Mouse (Mus musculus) lung, adult 2 months (tissue): Measurements from ENCODE around the gene Olfr716. TPM values are rescaled to one million over a fixed set of nuclear protein-coding genes. Genes with fewer than 3 reads are reported as not detected.
"Not testable (repeated sequence)": the region's sequence is repeated elsewhere in the genome, so short reads cannot be mapped to it uniquely, and the experiment has no call there.

ENCODE experiments used
- DNase-seq: peaks from one replicate; pipeline ENCODE4 v3.0.0; 2022
- H3K4me1 ChIP-seq: fragments of 200-500 bp; 2 replicates; pipeline ENCODE4 v1.6.1; 2011; ENCODE audit warnings: low read length; ENCODE audit not compliant: control insufficient read depth, insufficient read depth
- H3K4me3 ChIP-seq: fragments of 200-500 bp; replicated peaks from 2 replicates; pipeline ENCODE3; 2011; ENCODE audit warnings: low read depth, mild to moderate bottlenecking, control low read depth, low read length; ENCODE audit errors: extremely low read depth
- CTCF ChIP-seq: fragments of 200-500 bp; IDR thresholded peaks from 2 replicates; pipeline ENCODE4 v1.5.1; 2011; ENCODE audit warnings: mild to moderate bottlenecking, low read length, control low read depth; ENCODE audit not compliant: insufficient read depth
- POLR2A ChIP-seq: fragments of 200-500 bp; IDR thresholded peaks from 2 replicates; pipeline ENCODE4 v1.6.1; 2011; ENCODE audit warnings: low read depth, mild to moderate bottlenecking, control low read depth, low read length, borderline replicate concordance; ENCODE audit errors: extremely low read depth
- WGBS: fragments of 180-500 bp; shearing (Covaris S2); methylation state at CpG from one replicate; pipeline ENCODE4 v1.1.7; 2018; 5-methylcytosine and 5-hydroxymethylcytosine counted together
- polyA plus RNA-seq: library from polyadenylated mRNA; depleted of rRNA; stranded (reverse); fragments of >200 nt; gene quantifications from 2 replicates; pipeline ENCODE4 v1.2.3, GENCODE M21; 2012; rRNA removed

Olfr716 gene
- not detected in 2 replicates for polyA plus RNA-seq

- DNase-seq, H3K4me1 ChIP-seq, H3K4me3 ChIP-seq: not testable (repeated sequence)
- WGBS = 67% methylated on average over 2 of the region's 2 CpGs
These were observed at the start of gene Olfr716 for GRCm38 (mm10) chr7:107138027-107138426. Olfr716 (plus strand) TSS chr7:107138327.

- Histone ChIP-seq H3K4me1 (no peaks in the 10 kb centered on the region), H3K4me3 (no peak within 1 kb of the TSS)
- no peak for DNase-seq
- TF ChIP-seq CTCF = no peak
- WGBS = 32% methylated on average over 1 of the region's 1 CpGs
These were observed 45.2 kb upstream of the Olfr716 start, which contains the start of gene Olfr17 for GRCm38 (mm10) chr7:107092920-107093319. Olfr17 (plus strand) TSS chr7:107093220.

GRCm38 (mm10) chr7:107110269-107110668 lies 27.9 kb upstream of the Olfr716 start, which contains the start of gene Olfr715b:
Olfr715b (minus strand) TSS chr7:107110369.
- H3K4me3 ChIP-seq, H3K4me1 ChIP-seq, DNase-seq: not testable (repeated sequence)
- WGBS = 64% methylated on average over 2 of the region's 2 CpGs

- not testable (repeated sequence) for DNase-seq, H3K4me1 ChIP-seq, H3K4me3 ChIP-seq
- WGBS = 83% methylated on average over 3 of the region's 3 CpGs
These were observed 7.1 kb upstream of the Olfr716 start, which contains the start of gene Olfr715 for GRCm38 (mm10) chr7:107130983-107131382. Olfr715 (minus strand) TSS chr7:107131083.

- DNase-seq = no peak
- TF ChIP-seq CTCF (no peak), POLR2A (no peak)
- no peak within 1 kb of the TSS for H3K4me3 ChIP-seq
- no peaks in the 10 kb centered on the region for H3K4me1 ChIP-seq
- WGBS = 82% methylated on average over 10 of the region's 10 CpGs
These were observed 28.6 kb downstream of the Olfr716 start, which contains the start of gene Nlrp14 for GRCm38 (mm10) chr7:107166690-107167089. Nlrp14 (plus strand) TSS chr7:107166990.

GRCm38 (mm10) chr7:107180406-107180805 lies 42.3 kb downstream of the Olfr716 start:
- no peaks in the 10 kb centered on the region for H3K4me1 ChIP-seq
- DNase-seq = no peak
- WGBS = 38% methylated on average over 2 of the region's 2 CpGs
- no peak for TF ChIP-seq CTCF
- TF ChIP-seq POLR2A = no peak
- H3K4me3 ChIP-seq = no peak overlapping the region

Other genes with a start within 250 kb of the Olfr716 start
- not detected in 2 replicates for gene Olfr707, start 237.1 kb upstream of the Olfr716 start, polyA plus RNA-seq
- not detected in 2 replicates for gene Olfr1532-ps1, start 230.3 kb upstream of the Olfr716 start, polyA plus RNA-seq
- not detected in 2 replicates for gene Olfr709-ps1, start 206.1 kb upstream of the Olfr716 start, polyA plus RNA-seq
- not detected in 2 replicates for gene Olfr710, start 190.0 kb upstream of the Olfr716 start, polyA plus RNA-seq
- gene Olfr6, start 174.4 kb upstream of the Olfr716 start, polyA plus RNA-seq = not detected in 2 replicates
- not detected in 2 replicates for gene Olfr711, start 162.9 kb upstream of the Olfr716 start, polyA plus RNA-seq
- gene Olfr2, start 132.3 kb upstream of the Olfr716 start, polyA plus RNA-seq = not detected in 2 replicates
- gene Olfr713, start 107.2 kb upstream of the Olfr716 start, polyA plus RNA-seq = not detected in 2 replicates
- gene Olfr714, start 67.3 kb upstream of the Olfr716 start, polyA plus RNA-seq = not detected in 2 replicates
- gene Olfr17, start 45.1 kb upstream of the Olfr716 start, polyA plus RNA-seq = not detected in 2 replicates
- gene Olfr715b, start 28.0 kb upstream of the Olfr716 start, polyA plus RNA-seq = not detected in 2 replicates
- not detected in 2 replicates for gene Olfr715, start 7.2 kb upstream of the Olfr716 start, polyA plus RNA-seq
- gene Nlrp14, start 28.7 kb downstream of the Olfr716 start, polyA plus RNA-seq = not detected in 2 replicates
- gene Rbmxl2, start 71.1 kb downstream of the Olfr716 start, polyA plus RNA-seq = not detected in 2 replicates
- gene Syt9, start 232.4 kb downstream of the Olfr716 start, polyA plus RNA-seq = 0.21 and 0.48 TPM in 2 replicates